Mouse (Mus musculus) thymus, adult 2 months (tissue): Measurements from ENCODE around the gene Psmc5. TPM values are rescaled to one million over a fixed set of nuclear protein-coding genes. Genes with fewer than 3 reads are reported as not detected.
A peak's percentile ranks its signal among the peaks of the same experiment; 100 is the strongest.

ENCODE experiments used
- DNase-seq: peaks from one replicate; pipeline ENCODE4 v3.0.0; 2021
- H3K27ac ChIP-seq: fragments of 200-500 bp; 2 replicates; pipeline ENCODE4 v1.5.1; 2012; ENCODE audit warnings: low read length, control low read depth; ENCODE audit not compliant: control insufficient read depth, insufficient read depth
- H3K27me3 ChIP-seq: fragments of 200-500 bp; 2 replicates; pipeline ENCODE4 v1.6.1; 2012; ENCODE audit warnings: mild to moderate bottlenecking, low read length, moderate library complexity, mixed read lengths; ENCODE audit not compliant: control insufficient read depth, insufficient read depth
- H3K36me3 ChIP-seq: fragments of 200-500 bp; 2 replicates; pipeline ENCODE4 v1.6.1; 2012; ENCODE audit warnings: mild to moderate bottlenecking, low read length, moderate library complexity; ENCODE audit not compliant: control insufficient read depth, insufficient read depth
- H3K4me1 ChIP-seq: fragments of 200-500 bp; replicated peaks from 2 replicates; pipeline ENCODE4 v1.6.1; 2012; ENCODE audit warnings: low read length; ENCODE audit not compliant: control insufficient read depth, insufficient read depth
- H3K4me3 ChIP-seq: fragments of 200-500 bp; 2 replicates; pipeline ENCODE4 v1.5.1; 2012; ENCODE audit warnings: mild to moderate bottlenecking, low read length, control low read depth, moderate library complexity; ENCODE audit not compliant: control insufficient read depth, insufficient read depth
- CTCF ChIP-seq: fragments of 200-500 bp; IDR thresholded peaks from 2 replicates; pipeline ENCODE4 v1.5.1; 2012; ENCODE audit warnings: mild to moderate bottlenecking, control low read depth, low read length, moderate library complexity, borderline replicate concordance; ENCODE audit not compliant: control insufficient read depth, poor library complexity, insufficient read depth; ENCODE audit errors: extremely low read depth
- POLR2A ChIP-seq: fragments of 200-500 bp; IDR thresholded peaks from 2 replicates; pipeline ENCODE4 v1.6.1; 2012; ENCODE audit warnings: mild to moderate bottlenecking, low read length, control low read depth, moderate library complexity; ENCODE audit not compliant: control insufficient read depth, poor library complexity, insufficient read depth; ENCODE audit errors: extremely low read depth
- WGBS: fragments of 180-500 bp; shearing (Covaris S2); methylation state at CpG from one replicate; pipeline ENCODE4 v1.1.7; 2018; 5-methylcytosine and 5-hydroxymethylcytosine counted together
- polyA plus RNA-seq: library from polyadenylated mRNA; depleted of rRNA; stranded (reverse); fragments of >200 nt; gene quantifications from 2 replicates; pipeline ENCODE4 v1.2.3, GENCODE M21; 2012

Psmc5 gene
- polyA plus RNA-seq, 1 experiment = 53.9 TPM

DNA sequence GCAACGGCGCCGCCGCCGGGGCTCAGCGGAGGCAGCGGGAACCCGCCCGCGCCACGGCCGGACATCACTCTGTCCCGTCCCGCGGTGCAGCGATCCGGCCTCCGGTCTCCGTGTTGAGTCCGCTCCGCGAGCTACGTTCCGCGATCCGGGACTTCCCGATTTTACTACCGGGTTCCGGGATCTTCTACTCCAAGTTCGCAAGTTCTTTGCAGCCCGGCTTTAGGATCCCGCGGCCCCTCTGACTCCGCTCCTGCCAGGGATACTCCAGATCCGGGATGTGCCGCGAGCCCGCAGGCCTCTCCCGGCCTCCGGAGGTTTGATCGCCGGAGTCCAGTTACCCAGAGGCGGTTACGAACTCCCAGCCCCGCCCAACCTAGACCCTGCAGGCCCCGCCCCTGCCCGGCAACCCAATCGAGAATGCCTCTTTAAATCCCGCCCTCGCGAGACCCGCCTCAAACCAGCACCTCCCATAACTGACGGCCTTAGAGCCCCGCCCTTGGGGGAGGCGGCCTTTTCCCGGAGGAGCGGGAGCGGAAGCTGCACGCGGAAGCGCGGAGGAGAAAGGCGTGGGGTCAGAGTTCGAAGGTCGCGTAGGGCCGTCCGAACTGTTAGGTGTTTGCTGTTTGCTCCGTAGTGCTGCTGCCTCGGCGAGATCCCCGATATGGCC is 16.8 kb downstream of the Psmc5 start, which contains the start of gene Smarcd2:
Smarcd2 (minus strand) TSS at position 329 of the 667 bp plus-strand sequence.
- no peaks in the 10 kb centered on the region for H3K27me3 ChIP-seq

DNA sequence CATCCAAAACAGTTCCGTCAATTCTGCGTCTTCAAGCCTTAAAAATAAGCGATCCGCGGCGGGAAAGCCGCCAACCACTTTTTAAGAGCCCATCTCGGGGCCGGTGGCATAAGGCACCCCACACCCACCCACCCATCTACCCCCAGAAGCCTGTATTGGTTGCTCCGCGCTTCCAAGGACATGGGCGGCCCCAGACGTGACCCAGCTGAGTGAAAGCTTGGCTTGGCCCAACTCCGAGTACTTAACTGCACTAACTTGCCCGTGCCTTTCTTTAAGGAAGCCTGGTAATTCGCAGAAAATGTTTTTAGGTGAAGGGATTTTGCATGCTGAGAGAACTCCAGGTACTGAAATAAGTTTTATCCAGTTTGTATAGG is 17.3 kb downstream of the Psmc5 start:
- Histone ChIP-seq H3K4me1 (peaks cover 31% of the 10 kb centered on the region), H3K4me3 (peak overlapping the region; percentile 97), H3K36me3 (no peaks in the 10 kb centered on the region), H3K27me3 (no peaks in the 10 kb centered on the region), H3K27ac (peak overlapping the region; percentile 49; the same call in 1 of the 2 replicates)
- TF ChIP-seq POLR2A (no peak), CTCF (no peak)
- 22% methylated on average over 16 of the region's 16 CpGs for WGBS
- no peak for DNase-seq

More for the DNA sequence above, 16.8 kb downstream of the Psmc5 start, which contains the start of gene Smarcd2:
- Histone ChIP-seq H3K36me3 (peaks cover 2% of the 10 kb centered on the region; the same call in 1 of the 2 replicates), H3K4me3 (peak within 1 kb of the TSS; percentile 97), H3K4me1 (peaks cover 37% of the 10 kb centered on the region), H3K27ac (peak within 1 kb of the TSS; percentile 60)
- peak; percentile 99 for DNase-seq
- TF ChIP-seq CTCF (peak; percentile 58; the same call in 1 of the 2 replicates), POLR2A (peak; percentile 75)
- WGBS = under 1% methylated on average over 72 of the region's 72 CpGs

DNA sequence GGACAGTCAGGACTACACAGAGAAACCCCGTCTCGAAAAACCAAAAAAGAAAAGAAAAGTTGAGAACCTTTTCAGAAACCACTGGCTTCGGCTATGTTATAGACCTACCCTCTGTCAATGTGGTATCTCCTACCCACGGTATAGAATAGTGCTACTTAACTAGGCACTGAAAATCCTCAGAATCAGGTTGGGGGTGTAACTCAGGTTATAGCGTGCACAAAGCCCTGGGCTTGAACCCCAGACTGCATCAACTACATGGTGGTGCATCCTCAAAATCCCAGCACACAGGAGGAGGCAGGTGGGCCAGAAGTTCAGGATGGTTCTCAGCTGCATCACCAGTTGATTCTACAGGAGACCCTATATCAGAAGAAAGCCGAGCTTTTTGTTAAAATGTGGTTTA is 17.9 kb downstream of the Psmc5 start:
- Histone ChIP-seq H3K4me3 (no peak overlapping the region), H3K27ac (no peak overlapping the region), H3K36me3 (no peaks in the 10 kb centered on the region), H3K4me1 (peaks cover 26% of the 10 kb centered on the region), H3K27me3 (no peaks in the 10 kb centered on the region)
- TF ChIP-seq CTCF (no peak), POLR2A (no peak)
- DNase-seq = no peak
- WGBS = 93% methylated on average over 6 of the region's 6 CpGs

DNA sequence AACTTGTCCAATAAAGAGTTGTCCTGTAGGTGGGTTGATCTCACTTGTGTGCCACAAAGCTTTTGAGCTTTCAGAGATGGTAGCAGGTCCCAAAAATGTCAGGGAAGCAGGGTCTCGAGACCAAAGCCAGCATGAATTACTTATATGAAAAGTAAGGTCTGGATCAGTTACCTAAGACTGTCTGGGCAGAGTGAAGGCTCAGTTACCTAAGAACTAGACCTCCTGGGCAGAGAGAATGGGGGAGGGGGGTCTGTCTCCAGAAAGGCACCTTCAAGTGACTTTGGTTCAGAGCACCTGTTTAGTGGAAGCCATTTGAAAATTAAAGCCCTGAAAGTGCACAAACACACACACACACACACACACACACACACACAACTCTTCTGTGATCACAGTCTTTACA is 18.4 kb downstream of the Psmc5 start:
- no peak overlapping the region for H3K4me3 ChIP-seq
- H3K27me3 ChIP-seq = no peaks in the 10 kb centered on the region
- no peak overlapping the region for H3K27ac ChIP-seq
- no peak for DNase-seq
- no peaks in the 10 kb centered on the region for H3K36me3 ChIP-seq
- WGBS = 97% methylated on average over 1 of the region's 1 CpGs
- peaks cover 23% of the 10 kb centered on the region for H3K4me1 ChIP-seq
- TF ChIP-seq POLR2A = no peak
- TF ChIP-seq CTCF = no peak

DNA sequence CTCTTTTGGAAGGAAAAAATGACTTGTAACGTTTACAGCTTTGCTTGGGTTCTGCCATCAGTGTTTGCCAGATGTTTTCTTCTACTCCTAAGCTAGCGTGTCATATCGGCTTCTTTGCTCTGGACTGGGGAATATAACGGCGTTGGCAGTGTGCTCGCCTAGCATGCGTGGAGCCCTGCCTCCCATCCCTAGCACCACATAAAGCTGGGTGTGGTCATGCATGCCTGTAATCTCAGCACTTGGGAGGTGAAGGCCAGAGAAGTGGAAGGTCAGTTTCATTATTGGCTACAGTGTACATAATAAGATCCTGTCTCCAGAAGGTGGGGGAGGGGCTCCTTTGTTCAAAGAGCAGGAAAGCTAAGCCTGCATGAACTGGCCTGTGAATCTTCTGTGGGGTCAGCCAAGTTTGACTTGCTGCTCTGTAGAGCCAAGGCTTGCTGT is 19.0 kb downstream of the Psmc5 start:
- WGBS = 91% methylated on average over 7 of the region's 7 CpGs
- Histone ChIP-seq H3K27ac (no peak overlapping the region), H3K4me3 (no peak overlapping the region), H3K27me3 (no peaks in the 10 kb centered on the region), H3K4me1 (peaks cover 22% of the 10 kb centered on the region), H3K36me3 (no peaks in the 10 kb centered on the region)
- DNase-seq = no peak
- TF ChIP-seq POLR2A (no peak), CTCF (no peak)

DNA sequence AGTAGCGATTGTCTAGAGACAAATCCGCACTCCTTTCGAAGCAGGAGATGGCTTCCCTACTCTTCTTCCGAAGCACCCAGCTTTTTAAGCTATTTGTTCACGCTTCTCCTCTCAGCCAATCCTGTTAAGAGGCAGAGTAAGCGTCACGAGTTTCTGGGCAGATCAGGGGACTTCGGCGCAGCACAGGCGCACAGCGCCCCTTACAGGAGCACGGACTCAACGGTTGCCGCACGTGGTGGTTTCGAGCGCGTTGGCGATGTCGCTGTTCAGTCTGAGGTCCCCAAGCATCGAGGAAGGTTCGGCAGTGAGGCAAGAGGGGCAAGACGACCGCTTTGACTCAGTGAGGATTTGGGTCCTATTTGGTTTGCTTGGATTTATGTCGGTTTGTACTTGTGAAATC is 20.5 kb downstream of the Psmc5 start, which contains the start of gene Tcam1:
Tcam1 (plus strand) TSS at position 219 of the 400 bp plus-strand sequence.
- no peaks in the 10 kb centered on the region for H3K36me3 ChIP-seq
- peaks cover 10% of the 10 kb centered on the region for H3K4me1 ChIP-seq
- peak; percentile 92 for DNase-seq
- no peak within 1 kb of the TSS for H3K27ac ChIP-seq
- H3K27me3 ChIP-seq = no peaks in the 10 kb centered on the region
- 3% methylated on average over 25 of the region's 25 CpGs for WGBS
- H3K4me3 ChIP-seq = no peak within 1 kb of the TSS
- TF ChIP-seq POLR2A (no peak), CTCF (peak; percentile 86; the same call in 1 of the 2 replicates)

DNA sequence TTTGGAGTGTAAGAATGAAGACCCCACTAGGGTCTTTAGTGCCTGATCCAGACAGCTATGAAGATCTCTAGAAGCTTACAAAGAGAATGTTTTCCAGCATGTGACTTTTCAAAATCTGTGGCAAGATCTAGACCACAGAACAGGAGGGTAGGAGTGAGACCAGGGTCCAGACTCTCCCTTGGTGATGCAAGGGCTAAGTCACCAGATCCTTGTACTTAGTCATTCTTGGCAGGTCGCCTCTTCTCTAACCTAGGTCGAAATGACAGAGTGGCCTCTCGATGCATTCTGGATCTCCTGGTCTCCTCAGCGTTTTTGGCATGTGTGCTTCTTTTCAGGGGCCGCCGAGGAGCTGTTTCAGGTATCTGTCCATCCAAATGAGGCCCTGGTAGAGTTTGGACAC is 26.5 kb downstream of the Psmc5 start:
- no peaks in the 10 kb centered on the region for H3K4me1 ChIP-seq
- 91% methylated on average over 6 of the region's 6 CpGs for WGBS
- no peaks in the 10 kb centered on the region for H3K36me3 ChIP-seq
- DNase-seq = no peak
- H3K27me3 ChIP-seq = no peaks in the 10 kb centered on the region
- no peak for TF ChIP-seq POLR2A
- TF ChIP-seq CTCF = no peak
- no peak overlapping the region for H3K4me3 ChIP-seq
- no peak overlapping the region for H3K27ac ChIP-seq

DNA sequence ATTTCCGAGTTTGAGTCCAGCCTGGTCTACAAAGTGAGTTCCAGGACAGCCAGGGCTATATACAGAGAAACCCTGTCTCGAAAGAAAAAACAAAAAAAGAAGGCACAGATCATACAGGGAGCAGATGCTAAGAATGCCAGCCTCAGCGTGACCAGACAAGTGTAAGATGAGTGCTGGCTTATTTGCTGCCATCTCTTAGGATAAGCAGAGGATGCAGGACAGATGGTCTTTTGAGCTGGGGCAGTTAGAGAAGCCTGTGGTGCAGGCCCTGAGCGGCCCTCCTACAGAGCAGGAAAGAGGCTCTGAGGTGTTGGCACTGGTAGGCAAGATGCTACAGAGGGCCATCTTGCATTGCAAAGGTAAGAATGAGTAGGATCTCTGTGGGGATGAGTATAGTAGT is 27.4 kb downstream of the Psmc5 start:
- Histone ChIP-seq H3K27ac (no peak overlapping the region), H3K36me3 (no peaks in the 10 kb centered on the region), H3K27me3 (no peaks in the 10 kb centered on the region), H3K4me3 (no peak overlapping the region), H3K4me1 (no peaks in the 10 kb centered on the region)
- no peak for TF ChIP-seq CTCF
- TF ChIP-seq POLR2A = no peak
- WGBS = 97% methylated on average over 4 of the region's 4 CpGs
- no peak for DNase-seq
